Mouse (Mus musculus) hindbrain, postnatal 0 days (tissue): ENCODE data around the gene Prr14l. TPM values are rescaled to one million over a fixed set of nuclear protein-coding genes. Genes with fewer than 3 reads are reported as not detected.
"Not testable (repeated sequence)": the region's sequence is repeated elsewhere in the genome, so short reads cannot be mapped to it uniquely, and the experiment has no call there.

Experiments used
- ATAC-seq: fragments of 200-750 bp; cut with Nextera tagmentation; 2 replicates; pipeline ENCODE4 v1.8.0; 2017; ENCODE audit warnings: mild to moderate bottlenecking, moderate TSS enrichment, moderate library complexity
- DNase-seq: peaks from one replicate; pipeline ENCODE4 v3.0.0-alpha.2; 2015; ENCODE audit warnings: low spot score
- H3K27ac ChIP-seq: fragments of 300-500 bp; sonication (generic); 2 replicates; pipeline ENCODE4 v1.5.1; 2014; ENCODE audit warnings: mild to moderate bottlenecking
- H3K27me3 ChIP-seq: fragments of 300-500 bp; sonication (generic); 2 replicates; pipeline ENCODE4 v1.6.1; 2014; ENCODE audit warnings: low read length, mixed read lengths; ENCODE audit not compliant: insufficient read depth
- H3K36me3 ChIP-seq: fragments of 300-500 bp; sonication (generic); 2 replicates; pipeline ENCODE4 v1.6.1; 2014; ENCODE audit warnings: low read length, mixed read lengths; ENCODE audit not compliant: insufficient read depth
- H3K4me1 ChIP-seq: fragments of 300-500 bp; sonication (generic); 2 replicates; pipeline ENCODE4 v1.6.1; 2014; ENCODE audit warnings: antibody characterized with exemption, low read length, mixed read lengths; ENCODE audit not compliant: insufficient read depth
- H3K4me2 ChIP-seq: fragments of 300-500 bp; sonication (generic); 2 replicates; pipeline ENCODE4 v1.6.1; 2014; ENCODE audit warnings: low read depth, mild to moderate bottlenecking, low read length, moderate library complexity, mixed read lengths
- H3K4me3 ChIP-seq: fragments of 300-500 bp; sonication (generic); 2 replicates; pipeline ENCODE4 v1.5.1; 2014; ENCODE audit warnings: low read length
- H3K9ac ChIP-seq: fragments of 300-500 bp; sonication (generic); replicated peaks from 2 replicates; pipeline ENCODE4 v1.6.1; 2014; ENCODE audit warnings: mild to moderate bottlenecking, low read length, moderate library complexity, mixed read lengths
- H3K9me3 ChIP-seq: fragments of 300-500 bp; sonication (generic); 2 replicates; pipeline ENCODE4 v1.6.1; 2016; ENCODE audit warnings: low read length, mixed read lengths
- CTCF ChIP-seq: IDR thresholded peaks from 2 replicates; pipeline ENCODE4 v1.5.1; 2016; ENCODE audit warnings: antibody characterized with exemption, control low read depth, low read depth
- WGBS: fragments of 180-500 bp; shearing (Covaris S2); extraction: QIAGEN DNeasy Blood & Tissue Kit; methylation state at CpG from one replicate; pipeline ENCODE4 v1.1.7; 2014; 5-methylcytosine and 5-hydroxymethylcytosine counted together
- polyA plus RNA-seq: library from polyadenylated mRNA; unstranded; fragments of >200 nt; fragmentation: Nextera tagmentation; extraction: Ambion mirVana; gene quantifications from 2 replicates; pipeline ENCODE4 v1.2.1, GENCODE M21; 2015
- total RNA-seq: library from RNA; depleted of rRNA; stranded (reverse); fragments of >200 nt; gene quantifications from 2 replicates; pipeline ENCODE4 v1.2.3, GENCODE M21; 2014

The Prr14l gene
- total and polyA plus RNA-seq, 2 experiments from 2014 or later = 14.4 to 23.8 TPM

- no peaks in the 10 kb centered on the region for H3K27me3 ChIP-seq
- H3K36me3 ChIP-seq = no peaks in the 10 kb centered on the region; the same call in 1 of the 2 replicates
- no peak overlapping the region for H3K4me2 ChIP-seq
- no peak overlapping the region for H3K9ac ChIP-seq
- H3K27ac ChIP-seq = no peak overlapping the region
- no peak for ATAC-seq
- no peak overlapping the region for H3K4me3 ChIP-seq
- no peaks in the 10 kb centered on the region for H3K9me3 ChIP-seq
- 89% methylated on average over 3 of the region's 3 CpGs for WGBS
- no peak for DNase-seq
- TF ChIP-seq CTCF = no peak
- H3K4me1 ChIP-seq = 0 out of 2 replicates have a peak, but pooled peaks cover 4% of the 10 kb centered on the region
Measured at GRCm38 (mm10) chr5:32849178-32849577, 4.9 kb downstream of the Prr14l start.

DNA sequence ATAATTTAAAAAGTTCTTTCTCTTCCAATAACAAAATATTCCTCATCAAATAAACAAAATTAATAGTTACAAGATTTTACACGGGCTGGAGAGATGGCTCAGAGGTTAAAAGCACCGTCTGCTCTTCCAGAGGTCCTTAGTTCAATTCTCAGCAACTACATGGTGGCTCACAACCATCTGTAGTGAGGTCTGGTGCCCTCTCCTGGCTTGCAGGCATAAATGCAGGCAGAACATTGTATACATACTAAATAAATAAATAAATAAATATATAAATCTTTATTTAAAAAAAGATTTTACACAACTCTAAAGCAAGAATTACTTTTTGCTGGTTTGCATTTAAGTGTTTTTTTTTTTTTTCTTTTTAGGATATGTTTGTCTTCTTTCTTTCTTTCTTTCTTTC lies 14.0 kb downstream of the Prr14l start:
- no peak overlapping the region for H3K27ac ChIP-seq
- WGBS = 95% methylated on average over 2 of the region's 2 CpGs
- H3K27me3 ChIP-seq = no peaks in the 10 kb centered on the region
- 0 out of 2 replicates have a peak, but pooled peaks have one; percentile 12 for TF ChIP-seq CTCF
- H3K4me3 ChIP-seq = no peak overlapping the region
- peaks cover 10% of the 10 kb centered on the region; the same call in 1 of the 2 replicates for H3K36me3 ChIP-seq
- H3K9ac ChIP-seq = no peak overlapping the region
- H3K9me3 ChIP-seq = no peaks in the 10 kb centered on the region
- no peak overlapping the region for H3K4me2 ChIP-seq
- ATAC-seq = no peak
- no peak for DNase-seq
- H3K4me1 ChIP-seq = no peaks in the 10 kb centered on the region

- H3K36me3 ChIP-seq = peaks cover 7% of the 10 kb centered on the region; the same call in 1 of the 2 replicates
Measured at GRCm38 (mm10) chr5:32836976-32837375, 17.1 kb downstream of the Prr14l start.

GRCm38 (mm10) chr5:32834497-32834896 lies 19.6 kb downstream of the Prr14l start:
- Histone ChIP-seq H3K9ac (no peak overlapping the region), H3K27me3 (no peaks in the 10 kb centered on the region), H3K9me3 (no peaks in the 10 kb centered on the region), H3K4me1 (no peaks in the 10 kb centered on the region), H3K4me2 (no peak overlapping the region), H3K36me3 (peaks cover 16% of the 10 kb centered on the region; the same call in 1 of the 2 replicates), H3K27ac (no peak overlapping the region), H3K4me3 (no peak overlapping the region)
- ATAC-seq = no peak
- no peak for TF ChIP-seq CTCF
- no peak for DNase-seq
- 86% methylated on average over 1 of the region's 1 CpGs for WGBS

More at GRCm38 (mm10) chr5:32836976-32837375, 17.1 kb downstream of the Prr14l start:
- TF ChIP-seq CTCF = no peak
- Histone ChIP-seq H3K4me3 (no peak overlapping the region), H3K27ac (no peak overlapping the region), H3K27me3 (no peaks in the 10 kb centered on the region), H3K9ac (no peak overlapping the region), H3K4me2 (no peak overlapping the region), H3K9me3 (no peaks in the 10 kb centered on the region), H3K4me1 (no peaks in the 10 kb centered on the region)
- DNase-seq = no peak
- ATAC-seq = no peak
- WGBS = 80% methylated on average over 5 of the region's 5 CpGs

DNA sequence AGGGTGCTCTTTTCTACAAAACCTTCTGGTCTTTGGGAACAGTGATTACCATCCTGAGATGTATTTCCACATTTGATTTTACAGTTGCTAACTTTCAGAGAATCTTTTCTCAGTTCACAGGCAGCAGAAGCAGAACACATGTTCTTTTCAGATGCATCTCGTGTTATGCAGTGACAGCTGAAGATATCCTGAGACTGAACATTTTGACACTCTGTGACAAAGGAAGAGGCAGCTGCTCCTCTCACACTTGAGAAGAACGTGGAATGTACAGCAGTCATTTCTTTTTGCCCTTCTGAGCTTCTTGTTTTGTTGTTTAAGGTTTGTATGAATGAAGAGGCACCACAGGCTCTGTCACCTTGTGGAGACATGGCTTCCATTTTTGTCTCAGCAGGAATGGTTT lies 24.0 kb downstream of the Prr14l start:
- Histone ChIP-seq H3K4me2 (no peak overlapping the region), H3K27me3 (no peaks in the 10 kb centered on the region), H3K4me1 (no peaks in the 10 kb centered on the region), H3K9ac (no peak overlapping the region), H3K27ac (no peak overlapping the region), H3K36me3 (peaks cover 33% of the 10 kb centered on the region; the same call in 1 of the 2 replicates), H3K4me3 (no peak overlapping the region), H3K9me3 (no peaks in the 10 kb centered on the region)
- WGBS = 88% methylated on average over 2 of the region's 2 CpGs
- ATAC-seq = no peak
- no peak for DNase-seq
- no peak for TF ChIP-seq CTCF

DNA sequence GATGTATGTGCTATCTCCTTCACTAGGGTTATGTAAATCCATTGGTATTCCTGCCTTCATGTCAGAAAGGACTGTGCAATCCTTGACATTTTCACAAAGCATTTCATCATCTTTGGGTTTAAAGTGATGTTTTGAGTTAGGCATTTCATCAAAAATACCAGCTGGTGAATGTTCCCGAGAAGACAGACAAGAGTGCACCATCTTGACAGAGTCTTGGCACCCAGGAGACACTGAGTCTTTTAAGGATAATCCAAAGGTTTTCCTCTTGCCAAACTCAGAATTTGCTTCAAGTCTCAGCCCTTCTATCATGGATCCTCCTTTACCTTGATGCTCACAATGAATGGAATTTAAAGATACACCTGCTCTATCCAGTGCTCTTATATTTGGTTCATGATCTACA lies 25.3 kb downstream of the Prr14l start:
- H3K9ac ChIP-seq, H3K27me3 ChIP-seq, DNase-seq, H3K4me2 ChIP-seq, ATAC-seq, H3K4me1 ChIP-seq, H3K4me3 ChIP-seq, H3K9me3 ChIP-seq, H3K27ac ChIP-seq: not testable (repeated sequence)
- 94% methylated on average over 1 of the region's 1 CpGs for WGBS
- peaks cover 33% of the 10 kb centered on the region; the same call in 1 of the 2 replicates for H3K36me3 ChIP-seq

DNA sequence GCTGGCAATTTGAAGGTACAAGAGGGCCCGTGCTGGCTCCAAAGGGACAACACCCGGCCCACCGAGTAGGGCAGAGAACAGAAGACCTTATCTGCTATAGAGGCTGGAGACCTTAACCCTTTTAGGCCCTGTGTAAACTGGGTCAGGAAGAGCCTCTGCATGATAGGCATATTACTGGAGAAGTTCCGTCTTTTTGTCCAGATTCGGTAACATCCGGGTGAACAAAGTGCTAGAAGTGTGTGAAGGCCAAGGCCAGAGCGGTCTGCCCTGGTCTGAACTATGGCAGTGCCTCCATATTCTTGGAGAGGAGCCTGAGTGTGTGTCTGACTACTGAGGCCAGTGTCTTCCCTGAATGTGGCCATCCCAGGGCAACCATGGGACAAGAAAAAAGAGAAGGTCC lies 27.0 kb downstream of the Prr14l start, which contains the start of gene Gm20671:
TSS of gene Gm20671 (minus strand) at position 101 of the 400 bp plus-strand sequence.
- Histone ChIP-seq H3K9me3 (no peaks in the 10 kb centered on the region), H3K4me3 (no peak within 1 kb of the TSS), H3K4me2 (no peak within 1 kb of the TSS), H3K4me1 (no peaks in the 10 kb centered on the region), H3K9ac (no peak within 1 kb of the TSS), H3K27me3 (no peaks in the 10 kb centered on the region), H3K27ac (no peak within 1 kb of the TSS), H3K36me3 (peaks cover 35% of the 10 kb centered on the region; the same call in 1 of the 2 replicates)
- no peak for TF ChIP-seq CTCF
- no peak for DNase-seq
- 92% methylated on average over 7 of the region's 7 CpGs for WGBS
- ATAC-seq = no peak
